Mouse (Mus musculus) cortical plate, adult 2 months (tissue): ENCODE measurements around the gene Spon1. TPM values are rescaled to one million over a fixed set of nuclear protein-coding genes. Genes with fewer than 3 reads are reported as not detected.

Experiments used
- H3K27ac ChIP-seq: fragments of 200-500 bp; 2 replicates; pipeline ENCODE4 v1.5.1; 2012; ENCODE audit warnings: low read length, control low read depth, inconsistent platforms; ENCODE audit not compliant: insufficient read depth
- H3K4me1 ChIP-seq: fragments of 200-500 bp; 2 replicates; pipeline ENCODE4 v1.6.1; 2011; ENCODE audit warnings: low read length; ENCODE audit not compliant: control insufficient read depth, insufficient read depth
- H3K4me3 ChIP-seq: fragments of 200-500 bp; 2 replicates; pipeline ENCODE4 v1.5.1; 2011; ENCODE audit warnings: mild to moderate bottlenecking, low read length, control low read depth; ENCODE audit not compliant: insufficient read depth
- CTCF ChIP-seq: fragments of 200-500 bp; IDR thresholded peaks from 2 replicates; pipeline ENCODE4 v1.5.1; 2011; ENCODE audit warnings: mild to moderate bottlenecking, control low read depth, low read length; ENCODE audit not compliant: insufficient read depth; ENCODE audit errors: extremely low read depth
- POLR2A ChIP-seq: fragments of 200-500 bp; IDR thresholded peaks from 2 replicates; pipeline ENCODE4 v1.6.1; 2011; ENCODE audit warnings: mild to moderate bottlenecking, low read length, control low read depth; ENCODE audit not compliant: insufficient read depth; ENCODE audit errors: extremely low read depth
- polyA plus RNA-seq: library from polyadenylated mRNA; depleted of rRNA; stranded (reverse); fragments of >200 nt; gene quantifications from 2 replicates; pipeline ENCODE4 v1.2.3, GENCODE M21; 2012

Spon1 gene
- polyA plus RNA-seq, 1 experiment: 21.5 TPM

GRCm38 (mm10) chr7:113809781-113810180, 44.0 kb downstream of the Spon1 start:
- TF ChIP-seq POLR2A (no peak), CTCF (no peak)
- no peaks in the 10 kb centered on the region for H3K4me1 ChIP-seq
- no peak overlapping the region for H3K27ac ChIP-seq
- H3K4me3 ChIP-seq: no peak overlapping the region

DNA sequence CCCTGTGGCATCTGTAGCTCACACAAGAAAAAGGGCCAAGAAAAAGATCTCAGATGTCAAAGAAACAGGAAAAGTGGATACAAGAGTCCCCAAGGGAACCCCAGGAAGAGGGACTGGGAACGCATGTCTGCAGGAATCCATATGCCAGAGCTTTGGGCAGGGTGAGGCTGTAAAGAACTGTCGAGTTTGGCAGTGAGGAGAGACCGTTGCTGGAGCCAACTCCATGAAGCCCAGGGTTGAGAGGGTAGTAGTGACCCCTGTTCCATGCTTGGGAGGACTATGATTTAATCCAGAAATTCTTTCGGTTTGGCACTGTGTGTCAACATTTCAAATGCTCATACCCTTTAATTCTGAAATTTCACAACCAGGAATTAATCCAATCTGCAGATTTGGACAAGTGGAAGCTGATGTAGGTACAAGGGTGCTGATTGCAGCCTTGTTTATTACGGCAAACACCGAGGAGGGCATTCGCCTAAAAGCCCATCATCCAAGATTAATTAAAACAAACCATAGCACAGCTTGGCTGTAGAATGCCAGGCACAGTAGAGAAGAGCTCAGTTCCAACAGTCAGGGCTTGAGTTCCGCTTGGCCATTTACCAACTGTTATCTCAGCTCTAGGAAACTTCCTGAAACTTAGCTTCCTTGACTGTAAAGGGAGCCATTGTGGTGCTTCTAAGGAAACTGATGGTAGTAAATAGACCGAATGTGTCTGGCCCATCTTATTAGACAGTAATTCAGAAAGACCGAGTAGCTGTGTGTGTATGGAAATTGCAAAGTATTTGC, 45.8 kb downstream of the Spon1 start:
- no peaks in the 10 kb centered on the region for H3K4me1 ChIP-seq
- TF ChIP-seq POLR2A: no peak
- TF ChIP-seq CTCF: no peak
- H3K27ac ChIP-seq: no peak overlapping the region
- H3K4me3 ChIP-seq: no peak overlapping the region

GRCm38 (mm10) chr7:113814101-113814779, 48.4 kb downstream of the Spon1 start:
- H3K4me3 ChIP-seq: no peak overlapping the region
- no peak for TF ChIP-seq POLR2A
- TF ChIP-seq CTCF: no peak
- no peaks in the 10 kb centered on the region for H3K4me1 ChIP-seq
- no peak overlapping the region for H3K27ac ChIP-seq

- no peak overlapping the region for H3K27ac ChIP-seq
- no peak for TF ChIP-seq CTCF
- TF ChIP-seq POLR2A: no peak
- H3K4me1 ChIP-seq: no peaks in the 10 kb centered on the region
- no peak overlapping the region for H3K4me3 ChIP-seq
Observed at GRCm38 (mm10) chr7:113815726-113816125, 49.9 kb downstream of the Spon1 start.

DNA sequence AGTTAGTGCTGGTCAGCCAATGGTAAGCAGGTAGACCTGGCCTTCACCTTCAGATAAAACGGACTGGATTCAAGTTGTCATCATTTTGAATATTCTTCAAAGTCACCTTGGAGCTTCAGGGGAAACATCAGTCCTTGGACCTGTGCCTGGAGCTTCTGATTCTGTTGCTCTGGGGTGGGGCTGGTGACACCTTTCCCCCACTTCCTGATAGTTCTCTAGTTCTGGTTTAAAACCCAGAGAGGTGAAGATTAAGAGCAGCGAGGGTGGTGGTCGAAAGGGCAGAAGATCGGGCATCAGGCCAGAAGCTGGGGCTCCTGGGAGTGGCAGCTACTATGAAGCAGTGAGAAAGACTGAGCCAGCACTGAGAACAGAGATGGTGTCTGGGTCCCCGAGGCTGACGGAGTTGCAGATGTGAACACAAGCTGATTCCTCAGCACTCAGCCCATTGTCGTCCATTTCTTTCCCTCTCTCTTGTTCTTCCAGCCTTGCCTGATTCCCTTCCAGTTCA, 51.1 kb downstream of the Spon1 start:
- H3K4me3 ChIP-seq: no peak overlapping the region
- H3K4me1 ChIP-seq: no peaks in the 10 kb centered on the region
- TF ChIP-seq CTCF (no peak), POLR2A (no peak)
- no peak overlapping the region for H3K27ac ChIP-seq

DNA sequence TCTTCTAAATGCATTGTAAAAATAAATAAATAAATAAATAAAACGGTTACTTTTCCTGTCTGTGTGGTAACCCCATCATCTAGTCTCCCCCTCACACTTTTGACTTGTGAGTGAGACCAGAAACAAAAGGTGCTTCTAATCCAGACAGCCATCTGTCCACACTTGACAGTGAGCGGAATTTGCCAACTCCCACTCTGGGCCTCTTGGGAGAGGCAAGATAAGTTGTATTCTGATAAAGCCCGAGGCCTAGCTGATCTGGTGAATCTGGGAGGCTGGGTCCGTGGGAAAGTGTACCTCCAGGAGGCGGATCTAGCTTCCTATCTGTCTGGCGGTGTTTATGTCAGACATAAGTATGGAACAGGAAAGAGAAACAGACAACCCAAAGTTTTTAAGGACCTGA, 52.3 kb downstream of the Spon1 start:
- TF ChIP-seq CTCF (no peak), POLR2A (no peak)
- no peak overlapping the region for H3K4me3 ChIP-seq
- H3K4me1 ChIP-seq: no peaks in the 10 kb centered on the region
- no peak overlapping the region for H3K27ac ChIP-seq

DNA sequence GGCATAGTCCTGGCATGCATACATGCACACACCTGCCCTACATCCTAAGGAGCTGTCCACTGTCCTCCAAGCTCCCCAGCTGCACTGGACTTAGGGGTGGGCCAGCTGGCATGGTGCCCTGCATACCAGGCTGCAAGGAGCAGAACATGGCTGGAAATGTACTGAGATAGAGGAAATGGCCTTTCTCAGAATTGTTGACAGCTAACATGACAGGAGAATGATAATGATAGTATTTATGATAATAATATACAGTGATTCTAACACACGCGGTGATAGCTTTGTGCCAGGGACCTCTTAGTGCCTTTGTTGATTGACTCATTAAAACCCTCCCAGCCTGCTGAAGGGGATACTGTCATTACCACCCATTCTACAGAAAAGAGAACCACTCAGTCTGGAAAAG, 54.4 kb downstream of the Spon1 start:
- no peak overlapping the region for H3K4me3 ChIP-seq
- TF ChIP-seq POLR2A (no peak), CTCF (no peak)
- no peaks in the 10 kb centered on the region for H3K4me1 ChIP-seq
- no peak overlapping the region for H3K27ac ChIP-seq

GRCm38 (mm10) chr7:113823026-113823425, 57.2 kb downstream of the Spon1 start:
- TF ChIP-seq CTCF: no peak
- no peak for TF ChIP-seq POLR2A
- H3K4me3 ChIP-seq: no peak overlapping the region
- H3K27ac ChIP-seq: no peak overlapping the region
- peaks cover 3% of the 10 kb centered on the region; the same call in 1 of the 2 replicates for H3K4me1 ChIP-seq

DNA sequence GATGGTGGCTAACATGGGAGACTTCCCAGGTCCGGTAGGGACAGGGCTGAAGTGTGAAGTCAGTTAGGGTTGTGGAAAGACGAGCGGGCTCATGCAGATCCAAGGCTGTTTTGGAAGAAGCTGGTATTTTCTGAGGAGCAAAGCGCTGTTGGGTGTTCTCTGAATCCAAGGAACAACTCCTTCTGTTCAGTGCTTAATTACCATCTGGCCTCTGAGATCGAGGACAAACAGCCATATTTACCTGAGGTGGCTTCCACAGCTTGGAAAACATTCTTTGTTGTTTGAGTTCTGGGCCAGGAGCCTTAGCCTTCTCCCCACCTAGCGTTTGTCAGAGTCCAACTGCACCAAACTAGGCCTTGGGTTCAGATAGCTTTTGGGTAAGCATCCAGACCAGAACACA, 58.9 kb downstream of the Spon1 start:
- Histone ChIP-seq H3K27ac (no peak overlapping the region), H3K4me1 (peaks cover 3% of the 10 kb centered on the region; the same call in 1 of the 2 replicates), H3K4me3 (no peak overlapping the region)
- TF ChIP-seq CTCF (no peak), POLR2A (no peak)

GRCm38 (mm10) chr7:113825498-113826205, 59.9 kb downstream of the Spon1 start:
- Histone ChIP-seq H3K4me1 (peaks cover 3% of the 10 kb centered on the region; the same call in 1 of the 2 replicates), H3K4me3 (no peak overlapping the region), H3K27ac (no peak overlapping the region)
- TF ChIP-seq POLR2A (no peak), CTCF (no peak)
